Mouse (Mus musculus) thymus, postnatal 36 days (tissue): ENCODE measurements around the gene Olfr373.

ENCODE experiments used
- DNase-seq, 2 experiments: peaks; one replicate each; pipeline ENCODE4 v3.0.0; 2022; ENCODE audit warnings: mixed read lengths in 2 of 2

Gene Olfr373

GRCm38 (mm10) chr8:72134756-72135445 lies 51.9 kb downstream of the Olfr373 start, which contains the start of gene Tpm4:
Gene Tpm4 (plus strand): TSS chr8:72134975.
- DNase-seq: peak; percentile 59 to 64

GRCm38 (mm10) chr8:72135446-72136301 lies 52.7 kb downstream of the Olfr373 start:
- DNase-seq: peak; percentile 70 to 73

GRCm38 (mm10) chr8:72136302-72136978 lies 53.5 kb downstream of the Olfr373 start:
- DNase-seq: peak; percentile 81 to 88

GRCm38 (mm10) chr8:72137431-72137830 lies 54.5 kb downstream of the Olfr373 start:
- DNase-seq: no peak

GRCm38 (mm10) chr8:72138456-72138855 lies 55.5 kb downstream of the Olfr373 start:
- DNase-seq: no peak

GRCm38 (mm10) chr8:72143256-72143824 lies 60.4 kb downstream of the Olfr373 start:
- DNase-seq: no peak

- DNase-seq: peak in 1 of 2 experiments; percentile 1
These were observed 61.5 kb downstream of the Olfr373 start for GRCm38 (mm10) chr8:72144345-72144975.

GRCm38 (mm10) chr8:72145511-72145910 lies 62.5 kb downstream of the Olfr373 start:
- peak in 1 of 2 experiments; percentile 2 for DNase-seq

- DNase-seq: no peak
These were observed 63.1 kb downstream of the Olfr373 start for GRCm38 (mm10) chr8:72146056-72146455.

GRCm38 (mm10) chr8:72146556-72146955 lies 63.6 kb downstream of the Olfr373 start:
- DNase-seq: no peak

GRCm38 (mm10) chr8:72147266-72147665 lies 64.3 kb downstream of the Olfr373 start:
- DNase-seq: no peak

GRCm38 (mm10) chr8:72149056-72149455 lies 66.1 kb downstream of the Olfr373 start:
- no peak for DNase-seq

- DNase-seq: no peak
These were observed 68.6 kb downstream of the Olfr373 start for GRCm38 (mm10) chr8:72151418-72152078.
